Comparison of ENCODE assay signal across 12 mouse cellular contexts in genomic region chr10:77506961-77507577, GRCm38 (mm10). TPM values are rescaled to one million over a fixed set of nuclear protein-coding genes. Genes with fewer than 3 reads are reported as not detected.
DNase-seq lines count a peak whose midpoint lies in the region; ATAC-seq and TF ChIP-seq lines count a peak whose summit lies in the region.
"Had no signal": no experiment of that assay in that cellular context is flagged by ENCODE, and none has a peak within 500 bp of the region (broad histone marks: within the 10 kb centered on the region; RNA-seq: fewer than 3 reads in every experiment).

No protein-coding gene starts in this region.

- peak; percentile 31 for DNase-seq in adrenal gland, postnatal 14 days
- no peak for DNase-seq in adrenal gland, postnatal 4 days (ENCODE audit: low spot score in 2 of 2)
- no peak for DNase-seq in liver, postnatal 0 days
- peak; percentile 44 to 59 for DNase-seq in heart, postnatal 36 days
- peak; percentile 75 for DNase-seq in lung, postnatal 25 days (ENCODE audit: low spot score)
- no peak for DNase-seq in right cerebral cortex, postnatal 25 days
- DNase-seq: spleen, adult 18-20 months had no signal

- peak overlapping the region; percentile 34 for H3K27ac ChIP-seq in liver, postnatal 0 days (ENCODE audit: low read depth)
- H3K27ac ChIP-seq in liver, embryonic 12.5 days = no peak overlapping the region
- H3K27ac ChIP-seq: forebrain, embryonic 10.5 days; hindbrain, embryonic 15.5 days; liver, embryonic 14.5 days had no signal

- H3K9me3 ChIP-seq in liver, postnatal 0 days (ENCODE audit: low read length) = no peaks in the 10 kb centered on the region
- H3K9me3 ChIP-seq in liver, embryonic 12.5 days (replicated peaks) = no peaks in the 10 kb centered on the region
- H3K9me3 ChIP-seq: forebrain, embryonic 10.5 days; hindbrain, embryonic 15.5 days had no signal

- intact Hi-C loops in heart, postnatal 36 days (cut with DNase I) = loop anchor here (5.0 kb wide), 1 partner anchor 75 kb away; no protein-coding TSS in a partner anchor

- no peak overlapping the region for H3K4me3 ChIP-seq in liver, postnatal 0 days (ENCODE audit: low read depth, low read length)
- H3K4me3 ChIP-seq in liver, embryonic 12.5 days = no peak overlapping the region
- H3K4me3 ChIP-seq: forebrain, embryonic 10.5 days; hindbrain, embryonic 15.5 days had no signal

- no peak for TF ChIP-seq EP300 in liver, postnatal 0 days (IDR thresholded peaks at IDR 0.05; ENCODE audit: low read depth)

- TF ChIP-seq CTCF in liver, postnatal 0 days (IDR thresholded peaks at IDR 0.05; ENCODE audit: low read depth) = no peak

- peaks cover 5% of the 10 kb centered on the region; the same call in 1 of the 2 replicates for H3K4me1 ChIP-seq in liver, postnatal 0 days (ENCODE audit: insufficient read depth)
- peaks cover 33% of the 10 kb centered on the region for H3K4me1 ChIP-seq in liver, embryonic 12.5 days

- no peak overlapping the region for H3K9ac ChIP-seq in liver, postnatal 0 days (replicated peaks)
- no peak overlapping the region for H3K9ac ChIP-seq in liver, embryonic 12.5 days
- H3K9ac ChIP-seq: hindbrain, embryonic 15.5 days; liver, embryonic 14.5 days had no signal

- H3K36me3 ChIP-seq in liver, postnatal 0 days (replicated peaks; ENCODE audit: insufficient read depth, low read length) = peaks cover 39% of the 10 kb centered on the region
- H3K36me3 ChIP-seq in liver, embryonic 12.5 days = peaks cover 95% of the 10 kb centered on the region

- H3K4me2 ChIP-seq in liver, postnatal 0 days (ENCODE audit: low read depth, low read length) = no peak overlapping the region
- no peak overlapping the region for H3K4me2 ChIP-seq in liver, embryonic 12.5 days
- H3K4me2 ChIP-seq: hindbrain, embryonic 15.5 days had no signal

- WGBS in liver, postnatal 0 days (ENCODE audit: insufficient replicate concordance) = 81% methylated on average over 13 of the region's 13 CpGs
- WGBS in liver, embryonic 12.5 days (ENCODE audit: insufficient replicate concordance) = 86% methylated on average over 13 of the region's 13 CpGs

- ATAC-seq in liver, postnatal 0 days = no peak
- no peak for ATAC-seq in liver, embryonic 12.5 days
- ATAC-seq in frontal cortex, adult (ENCODE audit: low TSS enrichment) = no peak

- H3K27me3 ChIP-seq in liver, postnatal 0 days (ENCODE audit: insufficient read depth, low read length) = no peaks in the 10 kb centered on the region
- no peaks in the 10 kb centered on the region for H3K27me3 ChIP-seq in liver, embryonic 12.5 days (replicated peaks)
- H3K27me3 ChIP-seq: hindbrain, embryonic 15.5 days had no signal

RNA-seq across cellular contexts. Expression of gene Fam207a, which starts 8.5 kb away (rescaled TPM):
- total RNA-seq in adrenal gland, postnatal 14 days (2021) = 21.6 and 27.2 TPM in 2 replicates
- 10 to 100 TPM; 23.8 to 26.0 TPM for total RNA-seq in adrenal gland, postnatal 4 days (2021)
- polyA plus RNA-seq in liver, postnatal 0 days (2015; fragmentation: Nextera tagmentation; extraction: Ambion mirVana) = 14.8 and 15.5 TPM in 2 replicates
- polyA plus RNA-seq in liver, embryonic 12.5 days (2016; fragmentation: Nextera tagmentation; extraction: Ambion mirVana) = 32.7 and 33.7 TPM in 2 replicates
- total RNA-seq in heart, postnatal 36 days (2021) = 10 to 100 TPM in 1 of 2 experiments, 1 to 10 TPM in 1; 9.8 to 10.5 TPM

RNA-seq across cellular contexts. Expression of gene Itgb2, which starts 23.0 kb away (rescaled TPM):
- total RNA-seq in adrenal gland, postnatal 14 days (2021) = 5.8 and 16.0 TPM in 2 replicates
- 1 to 10 TPM; 5.3 to 8.5 TPM for total RNA-seq in adrenal gland, postnatal 4 days (2021)
- polyA plus RNA-seq in liver, postnatal 0 days (2015; fragmentation: Nextera tagmentation; extraction: Ambion mirVana) = 18.7 and 23.1 TPM in 2 replicates
- polyA plus RNA-seq in liver, embryonic 12.5 days (2016; fragmentation: Nextera tagmentation; extraction: Ambion mirVana) = 13.5 and 13.9 TPM in 2 replicates
- total RNA-seq in heart, postnatal 36 days (2021) = 1 to 10 TPM; 7.1 to 9.2 TPM

Comparison
In these comparisons a context has a peak if more than half of its experiments do, and no peak if none do; other contexts are left out.
1. DNase-seq: peak in adrenal gland, postnatal 14 days (single experiment), heart, postnatal 36 days (2 of 2) and lung, postnatal 25 days (single experiment); none in adrenal gland, postnatal 4 days (0 of 2), liver, postnatal 0 days (single experiment) and right cerebral cortex, postnatal 25 days (single experiment).